Mouse (Mus musculus) neural tube, embryonic 14.5 days (tissue): ENCODE data around the gene Pcyox1. TPM values are rescaled to one million over a fixed set of nuclear protein-coding genes. Genes with fewer than 3 reads are reported as not detected.
A peak's percentile ranks its signal among the peaks of the same experiment; 100 is the strongest.
"Not testable (repeated sequence)": the region's sequence is repeated elsewhere in the genome, so short reads cannot be mapped to it uniquely, and the experiment has no call there.

ENCODE experiments used
- ATAC-seq: fragments of 200-750 bp; cut with Nextera tagmentation; 2 replicates; pipeline ENCODE4 v1.8.0; 2017; ENCODE audit warnings: low read depth, mild to moderate bottlenecking, moderate TSS enrichment, moderate library complexity
- H3K27ac ChIP-seq: fragments of 300-500 bp; sonication (generic); 2 replicates; pipeline ENCODE4 v1.5.1; 2014; ENCODE audit warnings: low read depth, mild to moderate bottlenecking, control low read depth, low read length, moderate library complexity, mixed read lengths
- H3K27me3 ChIP-seq: fragments of 300-500 bp; sonication (generic); 2 replicates; pipeline ENCODE4 v1.6.1; 2014; ENCODE audit warnings: low read length; ENCODE audit not compliant: control insufficient read depth, insufficient read depth
- H3K36me3 ChIP-seq: fragments of 300-500 bp; sonication (generic); 2 replicates; pipeline ENCODE4 v1.6.1; 2014; ENCODE audit warnings: low read length, mixed read lengths; ENCODE audit not compliant: control insufficient read depth, insufficient read depth
- H3K4me1 ChIP-seq: fragments of 300-500 bp; sonication (generic); 2 replicates; pipeline ENCODE4 v1.6.1; 2014; ENCODE audit warnings: low read length; ENCODE audit not compliant: control insufficient read depth, insufficient read depth
- H3K4me2 ChIP-seq: fragments of 300-500 bp; sonication (generic); 2 replicates; pipeline ENCODE4 v1.6.1; 2014; ENCODE audit warnings: mild to moderate bottlenecking, low read depth, low read length, control low read depth
- H3K4me3 ChIP-seq: fragments of 300-500 bp; sonication (generic); 2 replicates; pipeline ENCODE4 v1.5.1; 2014; ENCODE audit warnings: low read depth, low read length, control low read depth, mixed read lengths
- H3K9ac ChIP-seq: fragments of 300-500 bp; sonication (generic); replicated peaks from 2 replicates; pipeline ENCODE4 v1.6.1; 2014; ENCODE audit warnings: low read depth, mild to moderate bottlenecking, control low read depth, low read length, mixed read lengths
- H3K9me3 ChIP-seq: fragments of 300-500 bp; sonication (generic); 2 replicates; pipeline ENCODE4 v1.6.1; 2016; ENCODE audit warnings: low read length; ENCODE audit not compliant: control insufficient read depth
- WGBS: fragments of 180-500 bp; shearing (Covaris S2); extraction: QIAGEN DNeasy Blood & Tissue Kit; methylation state at CpG from one replicate; pipeline ENCODE4 v1.1.7; 2014; 5-methylcytosine and 5-hydroxymethylcytosine counted together
- polyA plus RNA-seq: library from polyadenylated mRNA; unstranded; fragments of >200 nt; fragmentation: Nextera tagmentation; extraction: Ambion mirVana; gene quantifications from 2 replicates; pipeline ENCODE4 v1.2.1, GENCODE M21; 2014

Pcyox1 gene
- polyA plus RNA-seq, 1 experiment from 2014 or later: 100 TPM

DNA sequence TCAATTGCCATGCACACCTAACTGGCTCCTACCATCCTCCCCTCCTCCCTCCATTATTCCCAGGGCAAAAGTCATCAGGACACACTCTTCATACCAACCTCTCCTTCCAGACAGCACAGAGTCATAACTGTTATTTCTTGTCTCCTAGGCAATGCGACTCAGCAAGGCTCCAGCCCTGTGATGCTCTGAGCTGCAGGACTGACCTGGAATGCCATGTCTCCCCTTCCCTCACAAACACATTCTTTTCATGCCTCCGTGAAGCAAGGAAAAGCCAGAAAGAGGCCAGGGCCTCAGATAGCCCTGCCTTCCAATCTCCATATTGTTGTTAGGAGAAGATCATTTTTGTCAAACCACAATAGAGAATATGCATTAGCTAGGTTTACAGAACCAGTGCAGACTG, 50.9 kb downstream of the Pcyox1 start:
- H3K9me3 ChIP-seq: no peaks in the 10 kb centered on the region
- no peak overlapping the region for H3K9ac ChIP-seq
- H3K27me3 ChIP-seq: no peaks in the 10 kb centered on the region
- H3K4me1 ChIP-seq: peaks cover 4% of the 10 kb centered on the region; the same call in 1 of the 2 replicates
- no peak overlapping the region for H3K27ac ChIP-seq
- 76% methylated on average over 2 of the region's 2 CpGs for WGBS
- no peak overlapping the region for H3K4me3 ChIP-seq
- ATAC-seq: no peak
- no peak overlapping the region for H3K4me2 ChIP-seq
- no peaks in the 10 kb centered on the region for H3K36me3 ChIP-seq

GRCm38 (mm10) chr6:86343656-86344055, 53.3 kb downstream of the Pcyox1 start:
- Histone ChIP-seq H3K27me3 (no peaks in the 10 kb centered on the region), H3K4me3 (no peak overlapping the region), H3K4me1 (peaks cover 4% of the 10 kb centered on the region; the same call in 1 of the 2 replicates), H3K36me3 (no peaks in the 10 kb centered on the region), H3K27ac (no peak overlapping the region), H3K4me2 (peak overlapping the region; percentile 25), H3K9me3 (no peaks in the 10 kb centered on the region), H3K9ac (0 out of 2 replicates have a peak overlapping the region, but pooled peaks have one; percentile 25)
- ATAC-seq: no peak
- WGBS: 11% methylated on average over 7 of the region's 7 CpGs

DNA sequence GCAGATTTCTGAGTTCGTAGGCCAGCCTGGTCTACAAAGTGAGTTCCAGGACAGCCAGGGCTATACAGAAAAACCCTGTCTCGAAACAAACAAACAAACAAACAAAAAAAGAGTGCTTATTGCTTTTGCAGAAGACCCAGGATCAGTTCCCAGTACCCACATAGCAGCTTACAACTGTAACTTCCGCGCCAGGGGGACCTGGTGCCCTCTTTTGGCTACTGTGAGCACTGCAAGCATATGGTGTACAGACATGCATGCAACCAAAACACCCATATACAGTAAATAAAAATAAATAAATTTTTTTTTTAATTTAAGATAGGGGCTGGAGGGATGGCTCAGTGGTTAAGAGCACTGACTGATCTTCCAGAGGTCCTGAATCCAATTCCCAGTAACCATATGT, 60.6 kb downstream of the Pcyox1 start:
- not testable (repeated sequence) for H3K36me3 ChIP-seq, H3K4me3 ChIP-seq, ATAC-seq, H3K4me2 ChIP-seq, H3K9me3 ChIP-seq, H3K27ac ChIP-seq, H3K4me1 ChIP-seq, H3K9ac ChIP-seq, H3K27me3 ChIP-seq
- 89% methylated on average over 4 of the region's 4 CpGs for WGBS

Other genes with a start within 250 kb of the Pcyox1 start
- gene Tgfa, start 201.9 kb downstream of the Pcyox1 start, polyA plus RNA-seq: 20.9 and 24.3 TPM in 2 replicates
- gene Fam136a, start 31.5 kb downstream of the Pcyox1 start, polyA plus RNA-seq: 111 and 118 TPM in 2 replicates
- gene Snrpg, start 25.9 kb downstream of the Pcyox1 start, polyA plus RNA-seq: 341 and 393 TPM in 2 replicates
- gene Tia1, start 7.1 kb upstream of the Pcyox1 start, polyA plus RNA-seq: 364 and 402 TPM in 2 replicates
- 1.9 TPM in 1 of 2 replicates, not detected in the other for gene Gm44790, start 29.5 kb upstream of the Pcyox1 start, polyA plus RNA-seq
- gene C87436, start 41.2 kb upstream of the Pcyox1 start, polyA plus RNA-seq: 21.9 and 27.2 TPM in 2 replicates
- 238 and 312 TPM in 2 replicates for gene Pcbp1, start 129.2 kb upstream of the Pcyox1 start, polyA plus RNA-seq
- gene Asprv1, start 231.0 kb upstream of the Pcyox1 start, polyA plus RNA-seq: 0.82 and 1.1 TPM in 2 replicates